Mouse (Mus musculus) MEL (cell line): ENCODE data around the gene D5Ertd579e.
A peak's percentile ranks its signal among the peaks of the same experiment; 100 is the strongest.

Experiments used
- BHLHE40 ChIP-seq: IDR thresholded peaks from 2 replicates; pipeline ENCODE4 v1.6.1; 2012; ENCODE audit warnings: low read depth, mild to moderate bottlenecking, inconsistent platforms, low read length, improper control_type of control experiment, borderline replicate concordance
- CHD2 ChIP-seq: IDR thresholded peaks from 2 replicates; pipeline ENCODE4 v1.6.1; 2011; ENCODE audit warnings: low read length, improper control_type of control experiment
- CTCF ChIP-seq, 3 experiments: IDR thresholded peaks in 2 of 3; conservative IDR thresholded peaks in 1 of 3; 2 replicates each; pipeline ENCODE4 v1.5.1; 2011 to 2012; ENCODE audit warnings: low read length in 3 of 3, low read depth in 2 of 3, mild to moderate bottlenecking in 2 of 3, improper control_type of control experiment in 1 of 3, inconsistent platforms in 1 of 3, mixed read lengths in 1 of 3, moderate library complexity in 1 of 3; ENCODE audit not compliant: control insufficient read depth in 1 of 3, insufficient read depth in 1 of 3, poor library complexity in 1 of 3, severe bottlenecking in 1 of 3
- E2F4 ChIP-seq: IDR thresholded peaks from 2 replicates; pipeline ENCODE4 v1.6.1; 2011; ENCODE audit warnings: low read depth, low read length, improper control_type of control experiment, borderline replicate concordance
- EP300 ChIP-seq, 2 experiments: IDR thresholded peaks; 2 replicates each; pipeline ENCODE4 v1.6.1; 2011; ENCODE audit warnings: improper control_type of control experiment in 2 of 2, low read length in 2 of 2, low read depth in 1 of 2, mild to moderate bottlenecking in 1 of 2
- GABPA ChIP-seq: IDR thresholded peaks from 2 replicates; pipeline ENCODE4 v1.6.1; 2012; ENCODE audit warnings: low read depth, mild to moderate bottlenecking, inconsistent platforms, low read length, improper control_type of control experiment, moderate library complexity
- JUND ChIP-seq: IDR thresholded peaks from 2 replicates; pipeline ENCODE4 v1.6.1; 2011; ENCODE audit warnings: low read depth, mild to moderate bottlenecking, improper control_type of control experiment, low read length
- MAX ChIP-seq: IDR thresholded peaks from 2 replicates; pipeline ENCODE4 v1.6.1; 2011; ENCODE audit warnings: low read length, improper control_type of control experiment
- POLR2A ChIP-seq, 2 experiments: IDR thresholded peaks; 2 replicates each; pipeline ENCODE4 v1.6.1; 2011 to 2012; ENCODE audit warnings: low read length in 2 of 2, mild to moderate bottlenecking in 2 of 2, control low read depth in 1 of 2, improper control_type of control experiment in 1 of 2, low read depth in 1 of 2, moderate library complexity in 1 of 2; ENCODE audit not compliant: control insufficient read depth in 1 of 2, insufficient read depth in 1 of 2, poor library complexity in 1 of 2
- RAD21 ChIP-seq: IDR thresholded peaks from 2 replicates; pipeline ENCODE4 v1.6.1; 2011; ENCODE audit warnings: mild to moderate bottlenecking, low read depth, low read length, improper control_type of control experiment
- UBTF ChIP-seq: IDR thresholded peaks from 2 replicates; pipeline ENCODE4 v1.6.1; 2012; ENCODE audit warnings: low read depth, mild to moderate bottlenecking, inconsistent platforms, low read length, improper control_type of control experiment, moderate library complexity, borderline replicate concordance; ENCODE audit not compliant: insufficient read depth
- USF1 ChIP-seq: IDR thresholded peaks from 2 replicates; pipeline ENCODE4 v1.6.1; 2014; ENCODE audit warnings: low read depth, mild to moderate bottlenecking, inconsistent platforms, low read length, improper control_type of control experiment, moderate library complexity

DNA sequence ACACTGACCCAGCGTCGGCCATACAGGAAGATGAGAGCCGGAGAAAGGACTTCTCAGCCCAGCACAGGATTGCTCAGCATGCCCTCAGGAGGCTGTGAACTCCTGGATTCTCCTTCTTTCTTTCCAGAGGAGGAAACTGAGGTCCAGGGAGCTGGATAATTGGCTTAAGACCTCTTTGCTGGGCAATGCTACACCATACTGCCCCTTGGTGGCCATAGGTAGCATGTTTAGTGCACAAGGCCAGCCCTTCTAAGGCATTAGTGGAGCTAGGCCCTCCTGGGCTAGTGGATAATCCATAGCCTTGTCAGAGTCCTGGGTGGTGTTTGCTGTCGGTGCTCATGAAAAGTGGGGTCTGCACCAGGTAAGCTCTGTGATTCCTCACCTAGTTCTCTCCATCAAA lies 44.0 kb upstream of the D5Ertd579e start:
- TF ChIP-seq E2F4 (no peak), UBTF (no peak), POLR2A (IDR thresholded peaks at IDR 0.05; ENCODE audit: control insufficient read depth in 1 of 2, insufficient read depth in 1 of 2, low read depth in 1 of 2, low read length in 2 of 2, poor library complexity in 1 of 2) (no peak), BHLHE40 (no peak), CTCF (IDR thresholded peaks at IDR 0.05 in 2 of 3, conservative IDR thresholded peaks at IDR 0.05 in 1 of 3; ENCODE audit: control insufficient read depth in 1 of 3, insufficient read depth in 1 of 3, low read depth in 2 of 3, low read length in 3 of 3, poor library complexity in 1 of 3, severe bottlenecking in 1 of 3) (peak; percentile 67 to 86 (median 77)), MAX (no peak), GABPA (no peak), JUND (no peak), CHD2 (no peak), EP300 (IDR thresholded peaks at IDR 0.05; ENCODE audit: low read depth in 1 of 2, low read length in 2 of 2) (no peak), RAD21 (peak; percentile 87), USF1 (no peak)
